Mouse (Mus musculus) erythroblast, embryonic 14.5 days (primary cell): ENCODE measurements around the gene Efcab9.

Source experiments
- GATA1 ChIP-seq: IDR thresholded peaks from 2 replicates; pipeline ENCODE4 v1.6.1; 2012; ENCODE audit warnings: low read length, inconsistent platforms, mixed read lengths
- TAL1 ChIP-seq: IDR thresholded peaks from 3 replicates; pipeline ENCODE4 v1.6.1; 2012; ENCODE audit warnings: low read length, inconsistent platforms, mixed read lengths

DNA sequence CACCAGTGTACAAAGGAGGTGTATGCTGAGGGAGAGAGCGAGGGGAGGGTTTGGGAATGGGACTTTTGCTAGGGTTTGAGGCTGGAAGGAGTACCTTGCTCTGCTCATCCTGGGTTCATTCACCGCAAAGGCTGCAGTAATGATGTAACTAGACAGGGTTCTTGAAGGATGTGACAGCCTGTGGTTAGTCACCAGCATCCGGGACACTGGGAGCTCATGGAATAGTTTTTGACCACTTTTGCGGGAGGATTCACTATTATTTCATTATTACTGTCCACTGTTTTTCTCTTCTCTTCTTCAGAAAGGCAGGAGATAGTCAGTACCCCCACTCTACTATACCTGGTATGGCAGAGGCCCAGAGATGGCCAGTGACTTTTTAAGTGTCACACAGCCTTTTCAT is 10.3 kb upstream of the Efcab9 start:
- TF ChIP-seq GATA1 (no peak), TAL1 (no peak)
